Mouse (Mus musculus): ENCODE results near the gene Jakmip3.

DNA sequence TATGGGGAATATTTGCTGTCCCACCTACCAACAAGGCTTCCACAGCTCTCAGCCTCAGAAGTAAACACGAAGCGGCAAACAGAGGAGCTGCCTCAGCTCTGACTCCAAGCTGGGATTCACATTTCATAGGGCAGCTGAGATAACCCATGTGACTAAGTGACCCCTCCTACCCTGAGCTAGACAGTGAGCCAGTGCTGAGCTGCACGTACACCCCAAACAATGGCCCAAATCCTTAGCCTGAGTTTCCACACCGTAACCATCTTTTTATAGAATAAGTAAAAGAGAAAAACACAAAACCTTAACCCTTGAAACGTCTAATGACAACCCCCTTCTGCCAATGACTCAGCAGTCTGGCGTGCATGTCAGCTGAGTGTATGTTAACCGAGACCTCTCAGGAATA lies 33.5 kb upstream of the Jakmip3 start:
- TF ChIP-seq CTCF (IDR thresholded peaks at IDR 0.05; ENCODE audit: borderline replicate concordance, control insufficient read depth, extremely low read depth, insufficient read depth, low read length, poor library complexity) (no peak), POLR2A (IDR thresholded peaks at IDR 0.05; ENCODE audit: control insufficient read depth, extremely low read depth, insufficient read depth, low read length, poor library complexity) (no peak)

Measured in thymus, adult 2 months (tissue).